Mouse (Mus musculus) liver, adult 2 months (tissue): Measurements from ENCODE around the gene Myh1. TPM values are rescaled to one million over a fixed set of nuclear protein-coding genes. Genes with fewer than 3 reads are reported as not detected.

Experiments
- DNase-seq: peaks from one replicate; pipeline ENCODE4 v3.0.0-alpha.2; 2011; ENCODE audit warnings: low read depth, low spot score; ENCODE audit errors: extremely low read depth
- H3K27ac ChIP-seq: fragments of 200-500 bp; replicated peaks from 2 replicates; pipeline ENCODE4 v1.5.1; 2012; ENCODE audit warnings: low read depth, mild to moderate bottlenecking, control low read depth, inconsistent platforms, low read length; ENCODE audit not compliant: insufficient read depth
- H3K27me3 ChIP-seq: fragments of 200-500 bp; 2 replicates; pipeline ENCODE4 v1.6.1; 2012; ENCODE audit warnings: mild to moderate bottlenecking, moderate library complexity, low read length, inconsistent platforms; ENCODE audit not compliant: control insufficient read depth, insufficient read depth
- H3K36me3 ChIP-seq: fragments of 200-500 bp; 2 replicates; pipeline ENCODE4 v1.6.1; 2012; ENCODE audit warnings: low read length, inconsistent platforms; ENCODE audit not compliant: control insufficient read depth, insufficient read depth
- H3K4me1 ChIP-seq: fragments of 200-500 bp; 2 replicates; pipeline ENCODE4 v1.6.1; 2011; ENCODE audit warnings: low read length; ENCODE audit not compliant: control insufficient read depth, insufficient read depth
- H3K4me3 ChIP-seq: fragments of 200-500 bp; 2 replicates; pipeline ENCODE4 v1.5.1; 2011; ENCODE audit warnings: low read depth, mild to moderate bottlenecking, control low read depth, low read length, moderate library complexity; ENCODE audit not compliant: insufficient read depth
- H3K79me2 ChIP-seq: fragments of 200-500 bp; 2 replicates; pipeline ENCODE4 v1.6.1; 2012; ENCODE audit warnings: inconsistent platforms, mild to moderate bottlenecking, low read length, moderate library complexity; ENCODE audit not compliant: control insufficient read depth, insufficient read depth
- H3K9ac ChIP-seq: fragments of 200-500 bp; 2 replicates; pipeline ENCODE4 v1.6.1; 2012; ENCODE audit warnings: low read depth, mild to moderate bottlenecking, control low read depth, inconsistent platforms, low read length
- CTCF ChIP-seq: fragments of 200-500 bp; IDR thresholded peaks from 2 replicates; pipeline ENCODE4 v1.5.1; 2011; ENCODE audit warnings: low read depth, low read length, control low read depth
- POLR2A ChIP-seq: fragments of 200-500 bp; IDR thresholded peaks from 2 replicates; pipeline ENCODE4 v1.6.1; 2011; ENCODE audit warnings: low read length, control low read depth; ENCODE audit not compliant: insufficient read depth; ENCODE audit errors: extremely low read depth
- WGBS: fragments of 180-500 bp; shearing (Covaris S2); methylation state at CpG from one replicate; pipeline ENCODE4 v1.1.7; 2018; 5-methylcytosine and 5-hydroxymethylcytosine counted together
- polyA plus RNA-seq: library from polyadenylated mRNA; depleted of rRNA; stranded (reverse); fragments of >200 nt; gene quantifications from 2 replicates; pipeline ENCODE4 v1.2.3, GENCODE M21; 2012
- total RNA-seq: library from RNA; depleted of rRNA; stranded (reverse); fragments of >200 nt; gene quantifications from 2 replicates; pipeline ENCODE4 v1.2.3, GENCODE M21; 2014

Myh1 gene
- total and polyA plus RNA-seq, 2 experiments, result 3.2 TPM; not detected in 1

GRCm38 (mm10) chr11:67204766-67205165 is 4.9 kb downstream of the Myh1 start:
- no peaks in the 10 kb centered on the region for H3K27me3 ChIP-seq
- no peak overlapping the region for H3K9ac ChIP-seq
- no peak overlapping the region for H3K27ac ChIP-seq
- H3K4me1 ChIP-seq, result no peaks in the 10 kb centered on the region
- 75% methylated on average over 3 of the region's 3 CpGs for WGBS
- H3K4me3 ChIP-seq, result no peak overlapping the region
- peak; percentile 22 for DNase-seq
- H3K36me3 ChIP-seq, result no peaks in the 10 kb centered on the region
- H3K79me2 ChIP-seq, result no peaks in the 10 kb centered on the region
- TF ChIP-seq POLR2A (no peak), CTCF (no peak)

- Histone ChIP-seq H3K36me3 (no peaks in the 10 kb centered on the region), H3K79me2 (no peaks in the 10 kb centered on the region), H3K27me3 (no peaks in the 10 kb centered on the region), H3K27ac (no peak overlapping the region), H3K4me3 (no peak overlapping the region), H3K4me1 (no peaks in the 10 kb centered on the region), H3K9ac (no peak overlapping the region)
- DNase-seq, result no peak
- no peak for TF ChIP-seq CTCF
- no peak for TF ChIP-seq POLR2A
- 89% methylated on average over 8 of the region's 8 CpGs for WGBS
Measured at GRCm38 (mm10) chr11:67221803-67222202, 22.0 kb downstream of the Myh1 start.

- no peaks in the 10 kb centered on the region for H3K27me3 ChIP-seq
Measured at GRCm38 (mm10) chr11:67224466-67224865, 24.6 kb downstream of the Myh1 start.

GRCm38 (mm10) chr11:67228731-67229130 is 28.9 kb downstream of the Myh1 start:
- no peak for DNase-seq

More at GRCm38 (mm10) chr11:67224466-67224865, 24.6 kb downstream of the Myh1 start:
- no peaks in the 10 kb centered on the region for H3K36me3 ChIP-seq
- H3K9ac ChIP-seq, result no peak overlapping the region
- no peak for DNase-seq
- H3K79me2 ChIP-seq, result no peaks in the 10 kb centered on the region
- no peak overlapping the region for H3K27ac ChIP-seq
- peaks cover under 1% of the 10 kb centered on the region; the same call in 1 of the 2 replicates for H3K4me1 ChIP-seq
- WGBS, result 91% methylated on average over 3 of the region's 3 CpGs
- no peak overlapping the region for H3K4me3 ChIP-seq
- no peak for TF ChIP-seq CTCF
- no peak for TF ChIP-seq POLR2A

GRCm38 (mm10) chr11:67229166-67229565 is 29.3 kb downstream of the Myh1 start:
- Histone ChIP-seq H3K9ac (no peak overlapping the region), H3K27me3 (no peaks in the 10 kb centered on the region), H3K36me3 (no peaks in the 10 kb centered on the region), H3K4me1 (peaks cover 4% of the 10 kb centered on the region; the same call in 1 of the 2 replicates), H3K79me2 (no peaks in the 10 kb centered on the region), H3K27ac (no peak overlapping the region), H3K4me3 (no peak overlapping the region)
- 81% methylated on average over 5 of the region's 5 CpGs for WGBS
- no peak for TF ChIP-seq POLR2A
- TF ChIP-seq CTCF, result no peak
- no peak for DNase-seq

More at GRCm38 (mm10) chr11:67228731-67229130, 28.9 kb downstream of the Myh1 start:
- Histone ChIP-seq H3K27me3 (no peaks in the 10 kb centered on the region), H3K4me3 (no peak overlapping the region), H3K79me2 (no peaks in the 10 kb centered on the region), H3K36me3 (no peaks in the 10 kb centered on the region), H3K9ac (no peak overlapping the region), H3K27ac (no peak overlapping the region), H3K4me1 (peaks cover 4% of the 10 kb centered on the region; the same call in 1 of the 2 replicates)
- TF ChIP-seq CTCF (no peak), POLR2A (no peak)
- 87% methylated on average over 3 of the region's 3 CpGs for WGBS

GRCm38 (mm10) chr11:67229946-67230345 is 30.1 kb downstream of the Myh1 start:
- H3K27ac ChIP-seq, result no peak overlapping the region

More at GRCm38 (mm10) chr11:67229946-67230345, 30.1 kb downstream of the Myh1 start:
- H3K9ac ChIP-seq, result no peak overlapping the region
- H3K79me2 ChIP-seq, result no peaks in the 10 kb centered on the region
- H3K4me1 ChIP-seq, result peaks cover 4% of the 10 kb centered on the region; the same call in 1 of the 2 replicates
- no peaks in the 10 kb centered on the region for H3K36me3 ChIP-seq
- H3K27me3 ChIP-seq, result no peaks in the 10 kb centered on the region
- 20% methylated on average over 2 of the region's 2 CpGs for WGBS
- TF ChIP-seq CTCF (no peak), POLR2A (no peak)
- peak; percentile 93 for DNase-seq
- no peak overlapping the region for H3K4me3 ChIP-seq
